Mouse (Mus musculus) bone marrow macrophage, adult 2 months (primary cell): ENCODE measurements around the gene Hddc3.

Experiments used
- CTCF ChIP-seq: IDR thresholded peaks from 2 replicates; pipeline ENCODE4 v1.5.1; 2012; ENCODE audit warnings: low read depth, mild to moderate bottlenecking, low read length, moderate library complexity
- POLR2A ChIP-seq: IDR thresholded peaks from 2 replicates; pipeline ENCODE4 v1.6.1; 2012; ENCODE audit warnings: mild to moderate bottlenecking, low read depth, low read length, borderline replicate concordance

- no peak for TF ChIP-seq POLR2A
- TF ChIP-seq CTCF: no peak
These were observed 5.0 kb downstream of the Hddc3 start for GRCm38 (mm10) chr7:80347670-80348586.
